Mouse (Mus musculus) liver, embryonic 14.5 days (tissue): ENCODE measurements at regions not wholly inside any gene's neighbourhood (a gene's known extent, or its start where the extent isn't known, plus 50 kb on each side); places are given as distances from the start of the nearest gene placed in this dataset.

Source experiments
- CTCF ChIP-seq: IDR thresholded peaks from 2 replicates; pipeline ENCODE4 v1.5.1; 2016; ENCODE audit warnings: antibody characterized with exemption, low read depth, control low read depth
- EP300 ChIP-seq: IDR thresholded peaks from 2 replicates; pipeline ENCODE4 v1.6.1; 2016; ENCODE audit warnings: antibody characterized with exemption, low read depth

GRCm38 (mm10) chr2:63706183-63706582 lies 391.7 kb downstream of the Fign start:
- TF ChIP-seq CTCF (no peak), EP300 (no peak)
